Mouse (Mus musculus) ES-Bruce4 (cell line): ENCODE results near the gene Abcf1.

Experiments
- CTCF ChIP-seq: IDR thresholded peaks from one replicate; pipeline ENCODE4 v1.8.1; 2011; ENCODE audit warnings: low read depth, low read length
- EP300 ChIP-seq: IDR thresholded peaks from 2 replicates; pipeline ENCODE4 v1.6.1; 2011; ENCODE audit warnings: low read depth, low read length; ENCODE audit not compliant: insufficient read depth

DNA sequence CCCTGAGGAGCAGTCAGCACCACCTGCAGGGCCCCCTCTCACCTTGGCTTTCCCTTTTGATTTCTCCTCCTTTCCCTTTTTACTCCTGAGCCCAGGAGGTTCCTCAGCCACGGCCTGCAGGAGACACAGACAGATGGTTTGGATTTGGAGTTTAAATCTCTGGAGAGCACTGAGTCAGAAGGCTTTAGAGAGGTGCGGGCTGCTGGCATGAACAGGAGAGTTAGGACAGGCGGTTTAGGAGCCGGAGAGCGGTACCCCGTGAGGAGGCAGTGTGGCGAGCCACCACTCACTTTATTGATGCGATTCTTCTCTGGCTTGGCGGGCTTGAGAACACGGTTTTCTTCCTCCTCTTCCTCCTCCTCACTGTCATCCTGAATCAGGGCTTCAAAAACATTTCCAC is 6.3 kb downstream of the Abcf1 start:
- TF ChIP-seq CTCF: no peak
- no peak for TF ChIP-seq EP300
